Mouse (Mus musculus): ENCODE data around the gene Ctnna2.

Ctnna2 gene

GRCm38 (mm10) chr6:77979241-77979961 lies at the start of gene Ctnna2:
TSS of gene Ctnna2 (minus strand) at chr6:77979699.
- peak; percentile 12 to 56 for DNase-seq

GRCm38 (mm10) chr6:77980137-77981052 lies 896 bp upstream of the Ctnna2 start:
- DNase-seq: no peak

GRCm38 (mm10) chr6:77978476-77979240 lies 841 bp downstream of the Ctnna2 start:
- DNase-seq: no peak

GRCm38 (mm10) chr6:77970545-77971242 lies 8.8 kb downstream of the Ctnna2 start:
- DNase-seq: no peak

GRCm38 (mm10) chr6:77969774-77970173 lies 9.7 kb downstream of the Ctnna2 start:
- DNase-seq: no peak

- no peak for DNase-seq
These were observed 17.5 kb downstream of the Ctnna2 start for GRCm38 (mm10) chr6:77962011-77962410.

- no peak for DNase-seq
These were observed 28.2 kb downstream of the Ctnna2 start for GRCm38 (mm10) chr6:77951276-77951675.

- no peak for DNase-seq
These were observed 28.8 kb downstream of the Ctnna2 start for GRCm38 (mm10) chr6:77950690-77951089.

- no peak for DNase-seq
These were observed 50.1 kb downstream of the Ctnna2 start for GRCm38 (mm10) chr6:77929375-77929774.

GRCm38 (mm10) chr6:77873150-77873549 lies 106.3 kb downstream of the Ctnna2 start:
- DNase-seq: no peak

- no peak for DNase-seq
These were observed 110.2 kb downstream of the Ctnna2 start for GRCm38 (mm10) chr6:77869313-77869712.

GRCm38 (mm10) chr6:77868119-77868518 lies 111.4 kb downstream of the Ctnna2 start:
- no peak for DNase-seq

- DNase-seq: no peak
These were observed 116.1 kb downstream of the Ctnna2 start for GRCm38 (mm10) chr6:77863379-77863778.

- no peak for DNase-seq
These were observed 116.7 kb downstream of the Ctnna2 start for GRCm38 (mm10) chr6:77862781-77863180.

- no peak for DNase-seq
These were observed 130.1 kb downstream of the Ctnna2 start for GRCm38 (mm10) chr6:77849438-77849837.

- no peak for DNase-seq
These were observed 130.7 kb downstream of the Ctnna2 start for GRCm38 (mm10) chr6:77848796-77849195.

GRCm38 (mm10) chr6:77847651-77848050 lies 131.8 kb downstream of the Ctnna2 start:
- DNase-seq: no peak

GRCm38 (mm10) chr6:77839076-77839475 lies 140.4 kb downstream of the Ctnna2 start:
- no peak for DNase-seq

- no peak for DNase-seq
These were observed 140.8 kb downstream of the Ctnna2 start for GRCm38 (mm10) chr6:77838653-77839052.

GRCm38 (mm10) chr6:77837543-77837942 lies 142.0 kb downstream of the Ctnna2 start:
- no peak for DNase-seq

- DNase-seq: no peak
These were observed 144.8 kb downstream of the Ctnna2 start for GRCm38 (mm10) chr6:77834680-77835079.

GRCm38 (mm10) chr6:77827526-77827925 lies 152.0 kb downstream of the Ctnna2 start:
- no peak for DNase-seq

All from kidney, postnatal 25 days (tissue).